Mouse (Mus musculus): ENCODE results near the gene Mgat1. TPM values are rescaled to one million over a fixed set of nuclear protein-coding genes. Genes with fewer than 3 reads are reported as not detected.
"Not testable (repeated sequence)": the region's sequence is repeated elsewhere in the genome, so short reads cannot be mapped to it uniquely, and the experiment has no call there.

Gene Mgat1
- 10 to 100 TPM; 62.1 to 64.3 TPM for total RNA-seq (2021)
- long read RNA-seq, experiment 1, transcript Mgat1-213 (4 exons, 3,151 nt): minor isoform, 8 of 40 reads
- long read RNA-seq, experiment 1, transcript Mgat1-201 (3 exons, 2,976 nt): major isoform, 13 of 40 reads
- long read RNA-seq, experiment 1, partial matches to known transcripts: 12 of 40 reads
- long read RNA-seq, experiment 1, other reads (novel, unspliced or antisense): 1 of 40 reads
- long read RNA-seq, experiment 2, transcript Mgat1-213 (4 exons, 3,151 nt): major isoform, 16 of 49 reads
- long read RNA-seq, experiment 2, transcript Mgat1-201 (3 exons, 2,976 nt): minor isoform, 12 of 49 reads
- long read RNA-seq, experiment 2, transcript Mgat1-202 (3 exons, 2,729 nt): minor isoform, 6 of 49 reads
- long read RNA-seq, experiment 2, partial matches to known transcripts: 10 of 49 reads
- long read RNA-seq, experiment 2, other reads (novel, unspliced or antisense): 3 of 49 reads

GRCm38 (mm10) chr11:49243727-49244594 is at the start of gene Mgat1:
Gene Mgat1, plus strand, starts transcription at chr11:49244191.
- Histone ChIP-seq H3K4me3 (peak within 1 kb of the TSS; percentile 89), H3K27ac (peak within 1 kb of the TSS; percentile 98)
- peak; percentile 87 to 92 for DNase-seq (ENCODE audit: low spot score in 2 of 2)
- peak; percentile 63 for TF ChIP-seq CTCF (conservative IDR thresholded peaks at IDR 0.05)

- H3K4me3 ChIP-seq; H3K27ac ChIP-seq; DNase-seq (ENCODE audit: low spot score in 2 of 2): not testable (repeated sequence)
Observed at GRCm38 (mm10) chr11:49194771-49195170, 49.2 kb upstream of the Mgat1 start.

GRCm38 (mm10) chr11:49195819-49196322 is 48.1 kb upstream of the Mgat1 start:
- Histone ChIP-seq H3K4me3 (no peak overlapping the region), H3K27ac (no peak overlapping the region)
- TF ChIP-seq CTCF (conservative IDR thresholded peaks at IDR 0.05): no peak
- no peak for DNase-seq (ENCODE audit: low spot score in 2 of 2)

GRCm38 (mm10) chr11:49200666-49201065 is 43.3 kb upstream of the Mgat1 start:
- no peak overlapping the region for H3K27ac ChIP-seq
- H3K4me3 ChIP-seq: no peak overlapping the region
- DNase-seq (ENCODE audit: low spot score in 2 of 2): no peak
- TF ChIP-seq CTCF (conservative IDR thresholded peaks at IDR 0.05): no peak

- no peak overlapping the region for H3K4me3 ChIP-seq
- no peak for DNase-seq (ENCODE audit: low spot score in 2 of 2)
- no peak for TF ChIP-seq CTCF (conservative IDR thresholded peaks at IDR 0.05)
- no peak overlapping the region for H3K27ac ChIP-seq
Observed at GRCm38 (mm10) chr11:49201142-49201541, 42.8 kb upstream of the Mgat1 start.

- H3K27ac ChIP-seq: peak overlapping the region; percentile 98; the same call in 1 of the 2 replicates
- DNase-seq (ENCODE audit: low spot score in 2 of 2): no peak
- TF ChIP-seq CTCF (conservative IDR thresholded peaks at IDR 0.05): no peak
Observed at GRCm38 (mm10) chr11:49202071-49202470, 41.9 kb upstream of the Mgat1 start.

GRCm38 (mm10) chr11:49202523-49203061 is 41.4 kb upstream of the Mgat1 start:
- Histone ChIP-seq H3K27ac (peak overlapping the region; percentile 98), H3K4me3 (peak overlapping the region; percentile 64)
- TF ChIP-seq CTCF (conservative IDR thresholded peaks at IDR 0.05): no peak
- peak in 1 of 2 experiments; percentile 11 for DNase-seq (ENCODE audit: low spot score in 2 of 2)

More at GRCm38 (mm10) chr11:49202071-49202470, 41.9 kb upstream of the Mgat1 start:
- H3K4me3 ChIP-seq: peak overlapping the region; percentile 64; the same call in 1 of the 2 replicates

- TF ChIP-seq CTCF (conservative IDR thresholded peaks at IDR 0.05): peak; percentile 17; the same call in 1 of the 2 replicates
- peak within 1 kb of the TSS; percentile 98 for H3K27ac ChIP-seq
Observed at GRCm38 (mm10) chr11:49203129-49203768, 40.7 kb upstream of the Mgat1 start, which contains the start of gene Zfp62. Gene Zfp62, plus strand, starts transcription at chr11:49203292.

GRCm38 (mm10) chr11:49203771-49204497 is 40.1 kb upstream of the Mgat1 start:
- no peak for TF ChIP-seq CTCF (conservative IDR thresholded peaks at IDR 0.05)
- DNase-seq (ENCODE audit: low spot score in 2 of 2): no peak
- Histone ChIP-seq H3K27ac (peak overlapping the region; percentile 98), H3K4me3 (peak overlapping the region; percentile 64)

More at GRCm38 (mm10) chr11:49203129-49203768, 40.7 kb upstream of the Mgat1 start, which contains the start of gene Zfp62:
- peak within 1 kb of the TSS; percentile 64 for H3K4me3 ChIP-seq
- peak; percentile 94 for DNase-seq (ENCODE audit: low spot score in 2 of 2)

GRCm38 (mm10) chr11:49205080-49205590 is 38.9 kb upstream of the Mgat1 start:
- no peak for DNase-seq (ENCODE audit: low spot score in 2 of 2)
- no peak overlapping the region for H3K27ac ChIP-seq
- no peak overlapping the region for H3K4me3 ChIP-seq
- no peak for TF ChIP-seq CTCF (conservative IDR thresholded peaks at IDR 0.05)

- no peak overlapping the region for H3K27ac ChIP-seq
- no peak overlapping the region for H3K4me3 ChIP-seq
- TF ChIP-seq CTCF (conservative IDR thresholded peaks at IDR 0.05): no peak
- no peak for DNase-seq (ENCODE audit: low spot score in 2 of 2)
Observed at GRCm38 (mm10) chr11:49207495-49207894, 36.5 kb upstream of the Mgat1 start.
